Mouse (Mus musculus): ENCODE results near the gene Mcmbp. TPM values are rescaled to one million over a fixed set of nuclear protein-coding genes. Genes with fewer than 3 reads are reported as not detected.

The Mcmbp gene
- total RNA-seq (2022), result 10 to 100 TPM; 26.3 to 31.6 (median 29.0) TPM

DNA sequence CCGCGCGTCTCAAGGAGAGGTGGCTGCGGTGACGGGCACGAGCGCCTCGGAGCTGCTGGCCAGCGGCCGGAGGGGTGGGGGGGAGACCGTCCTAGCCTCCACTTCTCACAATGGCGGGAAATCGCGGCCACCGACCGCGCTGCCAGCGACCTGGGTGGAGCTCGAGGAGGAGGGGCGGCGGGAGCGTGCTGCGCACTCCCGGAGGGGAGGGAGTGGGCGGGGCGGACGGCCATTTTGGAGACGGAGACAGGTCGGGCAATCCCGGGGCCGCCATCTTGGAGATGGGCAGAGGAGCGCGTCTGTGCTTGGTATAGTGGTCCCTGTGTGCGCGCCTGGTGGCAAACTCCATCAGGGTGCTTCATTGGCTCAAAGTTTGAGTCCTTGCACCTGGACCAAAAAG lies at the start of gene Mcmbp:
TSS of gene Mcmbp (minus strand) at position 162 of the 400 bp plus-strand sequence.
- peak; percentile 93 to 95 for DNase-seq (ENCODE audit: low spot score in 2 of 2)

DNA sequence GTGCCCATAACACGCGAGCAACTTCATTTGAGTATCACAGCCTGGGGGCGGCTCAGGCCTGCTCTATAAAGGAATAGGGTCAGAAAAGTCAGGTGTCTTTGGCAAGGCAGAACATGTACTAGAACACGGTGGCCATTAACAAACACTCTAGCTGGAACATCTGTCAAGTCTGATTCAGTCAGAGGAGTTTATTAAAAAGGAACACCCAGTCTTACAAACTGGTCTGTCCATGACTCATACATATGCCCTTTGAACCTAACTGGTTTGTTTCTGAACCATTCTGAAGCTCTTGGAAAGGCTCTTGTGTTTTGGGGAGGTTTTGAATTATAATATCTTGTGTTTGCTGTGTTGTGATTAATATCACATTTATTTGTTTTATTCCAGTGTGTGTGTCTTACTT lies 49.8 kb upstream of the Mcmbp start:
- DNase-seq (ENCODE audit: low spot score in 2 of 2), result no peak

DNA sequence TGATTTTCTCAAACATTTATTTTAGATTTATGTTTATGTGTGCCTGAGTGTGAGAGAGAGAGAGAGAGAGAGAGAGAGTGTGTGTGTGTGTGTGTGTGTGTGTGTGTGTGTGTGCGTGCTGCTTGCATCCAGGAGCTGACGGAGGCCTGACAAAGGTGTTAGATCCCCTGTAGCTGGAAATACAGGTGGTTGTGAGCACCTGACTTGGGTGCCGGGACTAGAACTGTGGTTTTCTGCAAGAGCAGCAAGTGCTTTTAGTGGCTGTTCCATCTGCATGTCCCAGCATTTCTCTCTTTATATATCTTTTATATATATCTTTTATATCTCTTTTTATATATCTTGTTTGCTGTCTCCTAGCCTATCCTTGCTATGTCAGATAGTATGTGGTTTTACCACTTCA lies 41.6 kb upstream of the Mcmbp start:
- no peak for DNase-seq (ENCODE audit: low spot score in 2 of 2)

DNA sequence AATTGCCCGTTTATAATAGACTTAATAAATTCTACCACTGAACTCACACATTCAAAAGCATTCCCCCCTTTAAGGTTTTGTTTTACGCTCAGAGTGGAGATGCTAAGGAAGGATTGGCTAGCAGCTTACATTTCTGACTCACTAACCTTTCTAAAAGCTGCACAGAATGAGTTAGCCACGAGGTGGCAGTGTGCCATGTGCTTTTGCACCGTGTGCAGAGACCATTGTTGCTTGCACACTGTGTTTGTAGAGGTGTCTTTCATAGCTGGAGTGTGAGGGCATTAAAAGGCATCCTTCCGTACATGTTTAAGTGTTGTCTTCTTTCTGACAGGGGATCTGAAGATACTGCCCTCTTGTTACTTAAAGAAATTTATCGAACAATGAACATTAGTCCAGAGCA lies 39.0 kb upstream of the Mcmbp start:
- DNase-seq (ENCODE audit: low spot score in 2 of 2), result peak; percentile 41 to 59

DNA sequence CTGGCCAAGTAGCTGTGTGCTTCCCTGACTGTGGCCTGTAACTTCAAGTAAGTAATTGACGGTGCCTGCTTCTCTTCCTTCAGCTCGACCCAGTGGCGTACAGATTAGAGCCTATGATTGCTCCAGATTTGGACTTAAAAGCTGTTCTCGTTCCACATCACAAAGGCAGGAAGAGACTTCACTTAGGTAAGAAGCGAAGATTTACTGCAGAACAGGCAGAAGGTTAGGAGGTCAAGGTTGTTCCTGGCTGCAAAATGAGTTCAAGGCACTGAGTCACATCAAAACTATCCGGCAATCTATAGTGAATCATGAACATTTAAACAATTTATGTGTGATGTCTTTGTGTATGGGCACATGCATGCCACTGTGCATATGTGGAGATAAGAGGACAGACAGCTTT lies 36.9 kb upstream of the Mcmbp start:
- DNase-seq (ENCODE audit: low spot score in 2 of 2), result no peak

DNA sequence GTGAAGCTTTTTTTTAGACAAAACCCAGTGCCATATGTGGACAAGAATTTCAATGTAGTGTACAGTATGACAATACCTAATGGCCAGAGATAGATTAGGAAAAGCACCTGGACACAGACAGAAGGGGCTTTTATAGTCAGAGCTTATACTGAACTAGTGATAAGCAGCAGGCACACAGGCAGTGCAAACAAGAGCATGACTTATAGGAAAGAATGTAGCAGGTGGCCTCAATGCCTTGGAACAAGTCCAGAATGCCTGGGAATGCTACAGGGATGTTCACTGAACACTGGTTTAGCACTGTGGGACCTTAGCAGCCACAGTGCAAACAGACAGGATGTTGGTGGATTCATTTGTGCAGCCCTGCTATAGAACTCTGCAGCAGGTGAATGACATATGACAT lies 26.4 kb upstream of the Mcmbp start:
- no peak for DNase-seq (ENCODE audit: low spot score in 2 of 2)

DNA sequence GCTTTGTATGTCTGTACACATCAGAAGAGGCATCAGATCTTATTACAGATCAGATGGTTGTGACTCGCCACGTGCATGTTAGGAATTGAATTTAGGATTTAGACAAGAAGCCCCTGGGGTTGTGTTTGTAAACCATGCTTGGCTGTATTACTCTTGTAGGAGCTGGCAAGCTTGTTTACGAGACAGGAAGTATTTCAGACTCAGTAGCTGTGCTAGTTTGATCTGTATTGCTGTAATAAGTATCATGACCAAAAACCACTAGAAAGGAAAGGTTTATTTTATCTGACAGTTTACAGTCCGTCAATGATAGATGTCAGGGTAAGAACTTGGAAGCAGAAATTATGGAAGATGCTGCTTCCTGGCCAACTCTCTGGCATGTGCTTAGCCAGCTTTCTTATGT lies 18.7 kb upstream of the Mcmbp start:
- no peak for DNase-seq (ENCODE audit: low spot score in 2 of 2)

DNA sequence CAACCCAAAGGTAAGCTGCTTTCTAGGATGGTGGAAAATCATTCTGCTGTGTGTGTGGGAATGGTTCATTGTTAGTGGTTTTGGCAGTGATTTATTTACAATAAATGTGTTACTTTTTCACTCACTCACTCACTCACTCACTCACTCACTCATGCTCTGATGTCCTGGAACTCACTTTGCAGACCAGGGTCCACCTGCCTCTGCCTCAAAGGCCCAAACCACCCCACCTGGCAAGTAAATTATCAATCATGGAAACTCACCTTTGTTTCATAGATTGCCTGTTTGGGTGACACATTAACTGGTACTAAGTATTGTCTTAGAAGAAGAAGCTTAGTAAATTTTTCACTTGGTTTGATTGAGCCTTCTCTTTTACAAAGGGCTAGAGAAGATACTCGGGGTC lies 15.1 kb upstream of the Mcmbp start:
- DNase-seq (ENCODE audit: low spot score in 2 of 2), result no peak

DNA sequence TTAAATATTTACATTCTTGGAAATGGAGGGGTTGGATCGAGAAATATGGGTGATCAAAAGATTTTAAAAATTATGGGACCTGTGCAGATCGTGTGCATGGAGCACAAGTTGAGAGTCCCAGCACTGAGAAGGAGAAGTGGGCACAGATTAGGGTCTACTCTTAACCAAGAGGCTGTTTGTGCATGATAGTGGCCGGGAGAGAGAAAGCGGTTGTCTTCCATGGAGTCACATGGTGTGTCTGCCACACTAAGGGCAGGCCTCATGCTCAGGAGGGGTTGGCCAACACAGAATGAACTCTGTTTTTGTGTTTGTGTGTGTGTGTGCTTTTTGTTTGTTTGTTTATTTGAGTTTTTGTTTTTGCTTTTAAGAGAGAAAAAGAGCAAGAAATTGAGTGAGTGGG lies 11.7 kb upstream of the Mcmbp start:
- DNase-seq (ENCODE audit: low spot score in 2 of 2), result no peak

DNA sequence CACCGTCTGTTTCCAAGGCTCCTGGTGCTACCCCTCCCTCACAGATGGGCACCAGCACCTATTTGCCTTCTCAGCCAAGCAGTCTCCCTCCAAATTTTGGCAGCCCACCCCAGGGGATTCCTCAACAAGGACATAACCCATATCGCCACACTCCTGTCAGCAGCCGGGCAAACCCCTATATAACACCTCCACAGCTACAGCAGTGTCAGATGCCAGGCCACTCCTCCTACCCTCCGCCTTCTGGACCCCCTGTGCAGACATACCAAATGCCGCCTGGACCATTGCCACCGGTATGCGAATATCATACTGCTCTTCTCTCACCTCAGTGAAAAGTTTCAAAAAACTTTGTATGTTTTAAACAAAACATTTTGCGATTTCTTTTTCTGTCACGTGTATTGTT lies 10.0 kb upstream of the Mcmbp start:
- no peak for DNase-seq (ENCODE audit: low spot score in 2 of 2)

DNA sequence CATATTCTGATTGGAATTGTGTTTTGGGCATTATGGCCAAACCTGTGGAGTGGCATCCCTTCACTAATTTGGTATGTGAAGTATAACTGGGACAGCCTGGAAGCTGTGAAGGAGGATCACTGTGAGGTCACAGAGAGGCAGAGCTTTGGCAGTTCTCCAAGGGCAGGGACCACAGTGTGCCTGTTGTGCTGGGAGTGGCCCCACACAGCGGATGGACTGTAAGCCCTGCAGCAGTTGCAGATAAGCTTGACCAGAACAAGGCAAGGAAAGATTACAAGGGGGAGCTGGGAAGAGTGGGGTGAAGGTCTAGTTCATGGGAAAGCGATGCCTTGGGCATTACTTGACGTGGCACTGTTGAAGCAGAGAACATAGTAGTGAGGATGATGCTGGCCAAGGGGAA lies 8.5 kb upstream of the Mcmbp start:
- DNase-seq (ENCODE audit: low spot score in 2 of 2), result peak in 1 of 2 experiments; percentile 37

DNA sequence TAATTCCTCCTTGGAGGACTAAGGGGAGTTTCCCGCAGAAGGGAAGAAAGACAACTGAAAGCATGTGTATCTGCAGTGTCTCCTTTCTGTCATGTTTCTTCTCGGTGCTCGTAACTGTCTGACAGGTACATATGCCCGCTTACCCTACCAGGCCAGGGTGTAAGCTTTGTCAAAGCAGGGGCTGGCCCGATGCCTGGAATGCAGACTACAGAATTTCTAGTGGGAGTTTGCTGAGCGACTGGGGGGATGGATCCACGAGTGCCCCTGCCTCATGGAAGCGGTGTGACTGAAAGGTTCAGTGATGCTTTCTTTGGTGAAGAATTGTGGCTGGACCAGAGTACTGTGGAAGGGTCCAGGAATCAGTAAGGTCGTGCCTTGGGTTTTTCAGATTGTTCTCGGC lies 5.9 kb upstream of the Mcmbp start:
- DNase-seq (ENCODE audit: low spot score in 2 of 2), result no peak

DNA sequence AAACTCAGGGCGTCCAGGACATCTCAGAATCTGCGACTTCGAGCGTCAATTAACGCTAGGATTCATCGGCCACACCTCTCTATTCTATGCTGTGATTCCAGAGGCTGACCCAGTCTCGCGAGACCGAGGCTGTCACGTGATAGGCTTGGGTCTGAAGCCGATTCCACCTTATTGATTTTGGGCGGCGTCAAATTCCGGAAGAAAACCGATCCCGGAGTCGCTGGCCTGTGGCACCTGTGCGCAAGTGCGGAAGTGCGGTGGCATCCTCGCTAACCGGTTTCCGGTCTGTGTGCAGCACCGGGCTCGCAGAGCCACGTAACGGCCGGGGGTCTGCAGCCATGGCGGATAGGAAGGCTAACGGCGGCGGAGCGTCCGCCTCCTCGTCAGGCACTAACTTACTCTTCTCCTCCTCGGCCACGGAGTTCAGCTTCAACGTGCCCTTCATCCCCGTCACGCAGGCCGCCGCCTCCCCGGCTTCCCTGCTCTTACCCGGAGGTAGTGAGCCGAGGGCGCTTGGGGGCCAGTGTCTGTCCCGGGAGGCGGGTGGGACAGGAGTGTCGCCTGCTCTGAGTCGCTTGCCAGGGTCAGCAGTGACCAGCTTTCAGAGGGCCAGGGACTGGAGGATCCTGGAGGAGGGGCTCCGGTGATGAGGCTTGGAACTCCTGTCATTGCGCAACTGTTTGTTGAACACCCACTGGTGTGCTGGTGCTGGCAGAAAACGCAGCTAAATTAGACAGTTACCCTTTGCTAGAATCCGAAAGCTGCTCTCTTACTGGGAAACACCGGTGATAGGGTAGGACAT lies 4.6 kb upstream of the Mcmbp start, which contains the start of gene Sec23ip:
TSS of gene Sec23ip (plus strand) at position 260 of the 802 bp plus-strand sequence.
- DNase-seq (ENCODE audit: low spot score in 2 of 2), result peak; percentile 99

DNA sequence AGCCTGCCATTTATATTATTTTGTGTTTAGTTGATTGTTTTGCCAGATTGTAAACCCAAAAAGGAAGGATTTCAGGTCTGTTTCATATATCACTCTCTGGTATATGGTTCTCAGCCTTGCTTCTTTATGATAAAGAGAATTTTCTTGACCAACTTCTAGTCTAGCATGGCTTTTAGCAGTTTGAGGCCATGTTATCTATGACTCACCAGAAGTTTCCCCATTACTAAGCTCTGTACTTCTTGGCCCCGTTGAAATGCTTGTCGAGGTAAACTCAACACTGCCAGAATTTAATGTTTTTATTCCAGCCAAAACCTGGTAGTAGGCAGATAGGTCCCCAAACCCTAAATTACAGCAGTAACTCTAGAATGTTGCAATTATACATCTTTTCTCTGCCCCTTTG lies 3.6 kb upstream of the Mcmbp start:
- no peak for DNase-seq (ENCODE audit: low spot score in 2 of 2)

DNA sequence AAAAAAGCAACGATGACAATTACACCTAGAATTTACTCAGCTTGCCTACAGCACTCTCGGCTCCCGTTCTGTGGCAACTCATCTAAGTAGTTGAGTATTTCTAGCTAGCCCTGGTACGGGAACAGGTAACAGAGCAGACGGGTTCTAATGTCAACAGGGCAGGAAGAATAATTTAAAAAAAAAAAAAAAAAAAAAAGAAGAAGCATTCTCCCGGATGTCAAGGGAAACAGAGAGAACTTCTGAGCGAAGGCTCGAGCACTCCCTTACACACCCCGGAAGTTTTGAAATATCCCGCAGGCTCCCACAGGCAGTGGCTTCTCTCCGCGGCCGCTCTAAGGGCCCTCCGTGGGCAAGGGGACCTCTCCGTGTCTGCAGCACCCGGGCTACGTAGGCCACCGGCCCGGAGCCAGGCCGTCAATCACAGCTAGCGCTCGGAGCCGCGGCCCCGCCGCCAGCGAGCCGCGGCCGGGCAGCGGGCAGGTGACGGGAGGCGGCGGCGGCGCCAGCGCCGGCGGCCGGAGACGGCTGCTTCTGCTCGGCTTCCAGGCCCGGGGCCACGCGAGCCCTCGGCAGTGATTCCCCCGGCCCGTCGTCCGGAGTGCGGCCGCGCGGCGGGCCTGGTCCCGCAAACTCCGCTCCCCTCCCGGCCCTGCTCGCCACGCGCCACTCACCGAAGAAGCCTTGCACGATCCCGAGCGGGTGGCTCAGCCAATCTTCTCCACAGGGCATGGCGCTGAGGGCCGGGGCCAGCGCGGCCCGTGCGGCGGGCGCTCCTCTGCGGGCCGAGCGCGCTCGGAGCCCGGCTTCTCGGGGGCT lies 625 bp downstream of the Mcmbp start:
- DNase-seq (ENCODE audit: low spot score in 2 of 2), result no peak

DNA sequence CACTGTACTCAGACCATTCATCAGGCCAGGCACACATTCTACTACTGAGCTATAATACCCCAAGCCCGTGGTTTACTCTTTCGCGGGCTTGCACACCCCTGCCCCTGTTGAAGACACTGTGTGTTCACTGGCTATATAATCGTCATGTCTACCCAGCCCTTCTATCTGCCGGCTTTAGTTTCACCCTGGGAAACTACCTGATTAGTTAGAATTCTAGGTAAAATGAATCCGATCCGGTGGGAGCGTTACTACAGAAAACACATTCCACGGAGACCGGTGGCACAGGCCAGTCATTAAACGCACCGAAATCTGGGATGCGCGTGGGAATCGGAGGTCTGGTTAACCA lies 1.2 kb downstream of the Mcmbp start:
- no peak for DNase-seq (ENCODE audit: low spot score in 2 of 2)

DNA sequence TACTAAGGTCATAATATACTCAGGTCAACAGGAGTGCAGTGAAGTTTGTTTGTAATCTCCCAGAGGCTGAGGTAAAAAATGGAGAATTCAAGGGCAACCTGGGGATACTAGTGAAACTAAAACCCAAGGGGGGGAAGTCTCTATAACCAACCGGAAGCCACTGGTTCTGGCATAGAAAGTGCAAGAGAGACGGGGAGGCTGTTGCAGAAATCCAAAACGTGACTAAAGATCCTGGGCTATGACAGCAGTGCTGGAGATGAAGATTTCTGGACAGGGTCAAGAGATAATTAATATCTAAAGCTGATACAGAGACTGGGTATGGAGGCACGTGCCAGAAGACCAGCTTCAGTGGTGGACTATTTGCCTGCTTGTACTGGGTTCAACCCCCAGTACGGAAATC lies 2.3 kb downstream of the Mcmbp start:
- no peak for DNase-seq (ENCODE audit: low spot score in 2 of 2)

DNA sequence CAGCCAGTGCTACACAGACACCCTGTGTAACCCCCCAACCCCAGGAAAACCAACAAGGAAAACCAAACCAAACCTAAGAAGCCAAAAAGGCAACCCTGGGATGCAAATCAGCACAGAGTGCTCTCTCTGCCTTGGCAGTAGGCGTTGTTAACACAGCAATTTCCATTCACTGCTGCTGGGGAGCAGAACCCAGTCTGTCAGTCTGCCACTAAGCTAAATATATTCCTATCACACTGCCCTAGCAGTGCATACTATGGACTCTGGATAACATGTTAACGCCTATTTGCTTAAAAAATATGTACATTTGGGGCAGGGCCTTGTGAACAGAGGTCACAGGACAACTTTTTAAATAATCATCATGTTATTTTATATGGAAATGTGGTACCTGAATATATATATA lies 8.7 kb downstream of the Mcmbp start:
- no peak for DNase-seq (ENCODE audit: low spot score in 2 of 2)

DNA sequence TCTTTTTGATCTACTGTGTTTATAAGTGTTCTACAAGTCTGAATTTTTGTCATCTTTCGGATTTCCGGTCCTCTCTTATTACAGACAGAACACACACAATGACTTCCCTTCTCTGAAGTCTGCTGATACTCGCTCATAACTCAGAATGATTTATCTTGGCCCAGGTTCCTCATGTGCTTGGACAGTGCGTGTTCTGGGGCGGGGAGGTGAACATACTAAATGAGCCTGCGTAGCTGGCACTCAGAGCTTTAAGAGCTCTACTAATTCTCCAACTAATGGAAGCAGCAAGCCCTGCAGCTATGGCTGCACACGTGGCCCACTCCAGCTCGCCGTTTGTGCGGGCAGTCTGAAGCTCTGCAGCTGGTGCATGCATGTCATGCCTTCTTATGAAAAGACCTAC lies 11.6 kb downstream of the Mcmbp start:
- no peak for DNase-seq (ENCODE audit: low spot score in 2 of 2)

DNA sequence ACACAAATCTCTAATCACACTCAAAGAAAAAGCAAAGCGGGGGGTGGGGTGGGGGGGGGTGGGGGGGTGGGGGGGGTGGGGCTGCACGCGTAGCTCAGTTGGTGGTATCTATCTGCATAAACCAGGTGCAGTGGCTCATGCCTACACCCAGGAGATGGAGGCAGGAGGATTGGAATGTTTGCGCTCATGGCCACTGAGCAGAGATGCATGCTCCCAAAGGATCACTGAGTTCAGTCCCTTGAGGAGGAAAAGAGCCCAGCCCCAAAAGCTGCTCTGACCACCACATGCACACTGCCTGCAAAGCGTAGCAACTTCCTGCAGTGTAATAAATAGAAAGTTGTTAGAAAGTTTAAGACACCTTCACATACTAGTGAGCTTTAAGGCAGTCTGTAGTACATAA lies 12.6 kb downstream of the Mcmbp start:
- no peak for DNase-seq (ENCODE audit: low spot score in 2 of 2)

DNA sequence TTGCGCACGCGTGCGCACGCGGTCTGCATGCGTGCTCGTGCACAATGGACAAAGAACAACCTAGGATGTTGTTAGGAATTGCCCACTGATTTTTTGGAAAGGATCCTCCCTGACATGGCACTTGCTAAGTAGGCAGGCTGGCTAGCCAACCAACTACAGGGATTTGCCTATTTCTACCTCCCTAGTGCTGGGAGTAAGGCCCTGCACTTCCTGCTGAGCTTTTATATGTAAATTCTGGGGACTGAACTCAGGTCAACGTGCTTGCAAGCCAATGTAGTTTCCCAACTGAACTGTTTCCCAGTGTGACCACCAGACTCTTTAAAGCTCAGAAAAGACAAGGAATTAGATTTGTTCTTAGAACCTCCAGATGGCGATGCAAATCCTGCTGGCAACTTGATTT lies 13.3 kb downstream of the Mcmbp start:
- DNase-seq (ENCODE audit: low spot score in 2 of 2), result no peak

DNA sequence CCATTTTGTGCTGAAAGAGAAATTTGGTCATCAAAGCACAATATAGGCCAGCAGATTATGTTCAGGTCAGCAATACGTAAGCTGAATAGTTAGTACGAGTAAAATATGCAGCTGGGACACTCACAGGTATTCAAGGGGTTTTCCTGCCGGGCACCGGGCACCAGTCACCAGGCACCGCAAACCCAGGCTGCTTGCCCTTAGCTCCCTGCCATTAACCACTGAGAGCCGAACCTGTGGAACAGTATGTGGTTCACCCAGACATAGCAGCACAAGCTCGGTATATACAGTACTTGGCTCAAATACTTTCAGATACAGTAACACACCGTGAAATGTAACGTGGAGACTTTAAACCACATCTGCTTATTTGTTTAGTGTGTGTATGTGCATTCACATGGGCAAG lies 15.1 kb downstream of the Mcmbp start:
- no peak for DNase-seq (ENCODE audit: low spot score in 2 of 2)

DNA sequence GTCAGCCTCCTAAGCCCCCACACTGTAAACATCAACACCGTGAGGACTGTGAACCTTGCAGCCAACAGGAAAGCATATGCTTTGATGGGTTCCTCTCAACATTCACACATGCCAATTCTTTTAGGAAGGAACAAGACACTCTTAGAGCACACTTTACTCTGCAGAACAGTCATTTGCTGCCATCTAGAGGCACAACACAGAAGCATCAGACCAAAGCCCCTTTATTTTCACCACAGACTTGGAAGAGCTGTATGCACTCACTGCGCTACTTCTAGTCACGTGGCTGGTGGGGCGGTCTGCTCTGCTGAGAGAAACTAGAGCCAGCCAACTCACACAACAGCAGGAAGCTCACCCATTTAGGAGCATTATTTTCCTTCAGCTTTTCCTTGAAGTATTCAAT lies 15.5 kb downstream of the Mcmbp start:
- peak; percentile 78 to 79 for DNase-seq (ENCODE audit: low spot score in 2 of 2)
